Mouse (Mus musculus): ENCODE results near the gene Actl10.

DNA sequence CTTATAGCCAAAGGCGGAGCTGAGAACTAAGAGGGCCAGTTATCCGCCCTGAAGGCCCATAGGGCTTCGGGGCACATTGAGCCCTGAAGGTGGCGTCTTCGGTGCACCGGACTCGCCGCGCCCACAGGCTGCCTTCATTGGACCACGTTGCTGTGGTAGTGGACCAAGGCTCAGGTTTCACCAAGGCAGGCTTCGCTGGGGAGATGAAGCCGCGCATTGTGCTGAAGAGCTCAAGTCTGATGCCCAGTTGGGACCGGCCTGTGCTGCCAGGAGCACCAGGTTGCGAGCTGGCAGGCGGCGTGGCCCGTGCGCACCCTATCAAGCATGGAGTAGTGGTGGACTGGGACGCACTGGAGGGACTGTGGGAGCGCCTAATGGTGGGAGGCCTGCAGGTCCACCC is 351 bp downstream of the Actl10 start:
- no peak for TF ChIP-seq CTCF (IDR thresholded peaks at IDR 0.05; ENCODE audit: control insufficient read depth, insufficient read depth, low read length)
- TF ChIP-seq POLR2A (IDR thresholded peaks at IDR 0.05; ENCODE audit: borderline replicate concordance, control insufficient read depth, low read depth, low read length): no peak
